Mouse (Mus musculus): Measurements from ENCODE around the gene Zdhhc12.

- TF ChIP-seq CTCF (IDR thresholded peaks at IDR 0.05; ENCODE audit: control insufficient read depth, insufficient read depth, insufficient read length), result no peak
- TF ChIP-seq USF1 (IDR thresholded peaks at IDR 0.05; ENCODE audit: low read depth), result no peak
- TF ChIP-seq FOSL1 (IDR thresholded peaks at IDR 0.05; ENCODE audit: insufficient read depth, low read length, poor library complexity, severe bottlenecking), result no peak
- TF ChIP-seq MYOD1 (IDR thresholded peaks at IDR 0.05; ENCODE audit: control insufficient read depth, insufficient read length, low read depth), result no peak
These were observed 46.3 kb downstream of the Zdhhc12 start for GRCm38 (mm10) chr2:30047127-30047526.
